Mouse (Mus musculus): Measurements from ENCODE around the gene Lsamp. TPM values are rescaled to one million over a fixed set of nuclear protein-coding genes. Genes with fewer than 3 reads are reported as not detected.

The Lsamp gene
- polyA plus RNA-seq, 1 experiment from 2014 or later, result 3.1 TPM

GRCm38 (mm10) chr16:41888546-41889165, 1904.5 kb downstream of the Lsamp start:
- peak; percentile 98 for ATAC-seq
- 59% methylated on average over 16 of the region's 16 CpGs for WGBS

GRCm38 (mm10) chr16:41900783-41901182, 1916.6 kb downstream of the Lsamp start:
- no peak overlapping the region for H3K4me3 ChIP-seq (ENCODE audit: low read length)
- no peak overlapping the region for H3K9ac ChIP-seq (ENCODE audit: low read depth, low read length)
- H3K9me3 ChIP-seq (ENCODE audit: control insufficient read depth, low read length), result no peaks in the 10 kb centered on the region
- H3K4me2 ChIP-seq (ENCODE audit: low read depth, low read length), result no peak overlapping the region
- ATAC-seq, result no peak
- H3K27me3 ChIP-seq (replicated peaks; ENCODE audit: control insufficient read depth, insufficient read depth, low read length), result no peaks in the 10 kb centered on the region
- no peaks in the 10 kb centered on the region for H3K36me3 ChIP-seq (ENCODE audit: control insufficient read depth, insufficient read depth, low read length)
- no peak overlapping the region for H3K27ac ChIP-seq (ENCODE audit: low read length)
- no peaks in the 10 kb centered on the region for H3K4me1 ChIP-seq (ENCODE audit: control insufficient read depth, insufficient read depth, low read length)
- 53% methylated on average over 2 of the region's 2 CpGs for WGBS

More at GRCm38 (mm10) chr16:41888546-41889165, 1904.5 kb downstream of the Lsamp start:
- no peak overlapping the region for H3K9ac ChIP-seq (ENCODE audit: low read depth, low read length)
- H3K9me3 ChIP-seq (ENCODE audit: control insufficient read depth, low read length), result no peaks in the 10 kb centered on the region
- H3K4me2 ChIP-seq (ENCODE audit: low read depth, low read length), result no peak overlapping the region
- no peak overlapping the region for H3K4me3 ChIP-seq (ENCODE audit: low read length)
- H3K27ac ChIP-seq (ENCODE audit: low read length), result no peak overlapping the region
- H3K27me3 ChIP-seq (replicated peaks; ENCODE audit: control insufficient read depth, insufficient read depth, low read length), result no peaks in the 10 kb centered on the region
- H3K4me1 ChIP-seq (ENCODE audit: control insufficient read depth, insufficient read depth, low read length), result no peaks in the 10 kb centered on the region
- H3K36me3 ChIP-seq (ENCODE audit: control insufficient read depth, insufficient read depth, low read length), result no peaks in the 10 kb centered on the region

- H3K27ac ChIP-seq (ENCODE audit: low read length), result no peak overlapping the region
- H3K36me3 ChIP-seq (ENCODE audit: control insufficient read depth, insufficient read depth, low read length), result no peaks in the 10 kb centered on the region
- no peak for ATAC-seq
- H3K4me2 ChIP-seq (ENCODE audit: low read depth, low read length), result no peak overlapping the region
- WGBS, result 62% methylated on average over 3 of the region's 3 CpGs
- H3K27me3 ChIP-seq (replicated peaks; ENCODE audit: control insufficient read depth, insufficient read depth, low read length), result no peaks in the 10 kb centered on the region
- no peaks in the 10 kb centered on the region for H3K9me3 ChIP-seq (ENCODE audit: control insufficient read depth, low read length)
- no peaks in the 10 kb centered on the region for H3K4me1 ChIP-seq (ENCODE audit: control insufficient read depth, insufficient read depth, low read length)
- no peak overlapping the region for H3K9ac ChIP-seq (ENCODE audit: low read depth, low read length)
- no peak overlapping the region for H3K4me3 ChIP-seq (ENCODE audit: low read length)
Observed at GRCm38 (mm10) chr16:41903654-41904053, 1919.5 kb downstream of the Lsamp start.

- H3K9ac ChIP-seq (ENCODE audit: low read depth, low read length), result no peak overlapping the region
- ATAC-seq, result no peak
- 73% methylated on average over 4 of the region's 4 CpGs for WGBS
- no peak overlapping the region for H3K4me2 ChIP-seq (ENCODE audit: low read depth, low read length)
- H3K36me3 ChIP-seq (ENCODE audit: control insufficient read depth, insufficient read depth, low read length), result no peaks in the 10 kb centered on the region
- no peak overlapping the region for H3K27ac ChIP-seq (ENCODE audit: low read length)
- no peaks in the 10 kb centered on the region for H3K27me3 ChIP-seq (replicated peaks; ENCODE audit: control insufficient read depth, insufficient read depth, low read length)
- no peaks in the 10 kb centered on the region for H3K4me1 ChIP-seq (ENCODE audit: control insufficient read depth, insufficient read depth, low read length)
- no peaks in the 10 kb centered on the region for H3K9me3 ChIP-seq (ENCODE audit: control insufficient read depth, low read length)
- H3K4me3 ChIP-seq (ENCODE audit: low read length), result no peak overlapping the region
Observed at GRCm38 (mm10) chr16:41912584-41913193, 1928.5 kb downstream of the Lsamp start.

GRCm38 (mm10) chr16:41913346-41913745, 1929.2 kb downstream of the Lsamp start:
- Histone ChIP-seq H3K36me3 (ENCODE audit: control insufficient read depth, insufficient read depth, low read length) (no peaks in the 10 kb centered on the region), H3K27me3 (replicated peaks; ENCODE audit: control insufficient read depth, insufficient read depth, low read length) (no peaks in the 10 kb centered on the region), H3K4me3 (ENCODE audit: low read length) (no peak overlapping the region), H3K9ac (ENCODE audit: low read depth, low read length) (no peak overlapping the region), H3K27ac (ENCODE audit: low read length) (no peak overlapping the region), H3K9me3 (ENCODE audit: control insufficient read depth, low read length) (no peaks in the 10 kb centered on the region), H3K4me1 (ENCODE audit: control insufficient read depth, insufficient read depth, low read length) (no peaks in the 10 kb centered on the region), H3K4me2 (ENCODE audit: low read depth, low read length) (no peak overlapping the region)
- 82% methylated on average over 4 of the region's 4 CpGs for WGBS
- ATAC-seq, result no peak

- ATAC-seq, result no peak
- Histone ChIP-seq H3K4me1 (ENCODE audit: control insufficient read depth, insufficient read depth, low read length) (no peaks in the 10 kb centered on the region), H3K36me3 (ENCODE audit: control insufficient read depth, insufficient read depth, low read length) (no peaks in the 10 kb centered on the region), H3K27ac (ENCODE audit: low read length) (no peak overlapping the region), H3K4me2 (ENCODE audit: low read depth, low read length) (no peak overlapping the region), H3K4me3 (ENCODE audit: low read length) (no peak overlapping the region), H3K9me3 (ENCODE audit: control insufficient read depth, low read length) (no peaks in the 10 kb centered on the region), H3K27me3 (replicated peaks; ENCODE audit: control insufficient read depth, insufficient read depth, low read length) (no peaks in the 10 kb centered on the region), H3K9ac (ENCODE audit: low read depth, low read length) (no peak overlapping the region)
- WGBS, result 90% methylated on average over 3 of the region's 3 CpGs
Observed at GRCm38 (mm10) chr16:41916342-41916741, 1932.2 kb downstream of the Lsamp start.

- H3K4me3 ChIP-seq (ENCODE audit: low read length), result no peak overlapping the region
Observed at GRCm38 (mm10) chr16:41917057-41917821, 1933.1 kb downstream of the Lsamp start.

GRCm38 (mm10) chr16:41929546-41929945, 1945.4 kb downstream of the Lsamp start:
- H3K4me3 ChIP-seq (ENCODE audit: low read length), result no peak overlapping the region
- no peak overlapping the region for H3K27ac ChIP-seq (ENCODE audit: low read length)
- H3K9me3 ChIP-seq (ENCODE audit: control insufficient read depth, low read length), result no peaks in the 10 kb centered on the region
- H3K36me3 ChIP-seq (ENCODE audit: control insufficient read depth, insufficient read depth, low read length), result no peaks in the 10 kb centered on the region
- WGBS, result 94% methylated on average over 4 of the region's 4 CpGs
- H3K27me3 ChIP-seq (replicated peaks; ENCODE audit: control insufficient read depth, insufficient read depth, low read length), result no peaks in the 10 kb centered on the region
- no peak overlapping the region for H3K4me2 ChIP-seq (ENCODE audit: low read depth, low read length)
- ATAC-seq, result no peak
- no peak overlapping the region for H3K9ac ChIP-seq (ENCODE audit: low read depth, low read length)
- H3K4me1 ChIP-seq (ENCODE audit: control insufficient read depth, insufficient read depth, low read length), result no peaks in the 10 kb centered on the region

More at GRCm38 (mm10) chr16:41917057-41917821, 1933.1 kb downstream of the Lsamp start:
- Histone ChIP-seq H3K36me3 (ENCODE audit: control insufficient read depth, insufficient read depth, low read length) (no peaks in the 10 kb centered on the region), H3K4me1 (ENCODE audit: control insufficient read depth, insufficient read depth, low read length) (no peaks in the 10 kb centered on the region), H3K27ac (ENCODE audit: low read length) (no peak overlapping the region), H3K9ac (ENCODE audit: low read depth, low read length) (no peak overlapping the region), H3K27me3 (replicated peaks; ENCODE audit: control insufficient read depth, insufficient read depth, low read length) (no peaks in the 10 kb centered on the region), H3K9me3 (ENCODE audit: control insufficient read depth, low read length) (no peaks in the 10 kb centered on the region), H3K4me2 (ENCODE audit: low read depth, low read length) (no peak overlapping the region)
- 51% methylated on average over 6 of the region's 6 CpGs for WGBS
- no peak for ATAC-seq

GRCm38 (mm10) chr16:41935701-41936100, 1951.5 kb downstream of the Lsamp start:
- H3K4me2 ChIP-seq (ENCODE audit: low read depth, low read length), result no peak overlapping the region
- H3K27me3 ChIP-seq (replicated peaks; ENCODE audit: control insufficient read depth, insufficient read depth, low read length), result no peaks in the 10 kb centered on the region
- ATAC-seq, result no peak
- H3K9me3 ChIP-seq (ENCODE audit: control insufficient read depth, low read length), result no peaks in the 10 kb centered on the region
- no peak overlapping the region for H3K9ac ChIP-seq (ENCODE audit: low read depth, low read length)
- H3K4me3 ChIP-seq (ENCODE audit: low read length), result no peak overlapping the region
- no peak overlapping the region for H3K27ac ChIP-seq (ENCODE audit: low read length)
- WGBS, result 67% methylated on average over 2 of the region's 2 CpGs
- H3K4me1 ChIP-seq (ENCODE audit: control insufficient read depth, insufficient read depth, low read length), result no peaks in the 10 kb centered on the region
- no peaks in the 10 kb centered on the region for H3K36me3 ChIP-seq (ENCODE audit: control insufficient read depth, insufficient read depth, low read length)
